Mouse (Mus musculus) fat pad, adult 2 months (tissue): ENCODE measurements around the gene Gpr162.
A peak's percentile ranks its signal among the peaks of the same experiment; 100 is the strongest.
"Not testable (repeated sequence)": the region's sequence is repeated elsewhere in the genome, so short reads cannot be mapped to it uniquely, and the experiment has no call there.

Experiments used
- DNase-seq: peaks from one replicate; pipeline ENCODE4 v3.0.0-alpha.2; 2011; ENCODE audit warnings: low read depth, low spot score; ENCODE audit errors: extremely low read depth

Gene Gpr162

DNA sequence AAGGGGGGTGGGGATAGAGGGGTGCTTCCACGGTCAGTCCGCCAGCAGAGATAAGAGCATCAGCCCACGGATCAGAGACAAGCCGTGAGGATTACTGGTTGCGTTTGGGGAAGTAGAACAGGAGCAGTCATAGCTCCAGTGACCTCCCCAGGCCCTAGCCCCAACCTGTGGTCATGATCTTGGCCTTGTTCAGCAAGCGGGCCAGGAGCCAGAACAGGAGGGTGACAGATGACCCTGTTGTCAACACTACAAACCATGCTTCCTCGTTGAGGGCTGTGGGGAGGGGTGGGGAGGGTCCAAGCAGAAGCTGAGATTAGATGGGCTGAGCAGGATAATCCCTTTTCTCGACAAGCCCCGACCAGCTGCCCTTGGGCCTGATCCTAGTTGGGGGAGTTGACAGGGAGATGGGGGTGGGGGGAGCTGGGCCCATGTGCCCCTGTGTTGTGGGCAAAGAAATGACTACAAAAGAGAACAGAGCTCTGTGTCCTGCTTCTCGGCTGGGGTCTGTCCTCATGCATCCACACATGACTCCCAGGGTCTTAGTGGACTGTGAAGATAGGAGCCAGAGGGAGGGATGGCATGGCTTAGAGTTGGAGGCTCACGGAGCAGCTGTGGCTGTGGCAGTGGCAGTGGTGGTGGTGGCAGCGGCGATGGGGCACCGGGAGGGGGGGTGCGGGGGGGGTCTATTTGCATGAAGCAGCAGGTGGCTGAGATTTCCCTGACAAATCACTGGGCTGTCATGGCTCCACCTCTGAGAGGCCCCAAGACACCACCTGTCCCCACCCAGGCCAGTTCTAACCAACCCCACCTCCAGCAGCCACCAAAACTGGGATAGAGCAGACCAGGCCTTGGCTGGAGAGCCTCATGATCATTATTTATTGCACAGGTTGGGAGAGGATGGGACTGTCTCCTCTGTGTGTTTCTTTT is 23.3 kb downstream of the Gpr162 start, which contains the start of gene Gnb3:
Gene Gnb3 (minus strand): TSS at position 35 of the 927 bp plus-strand sequence.
- no peak for DNase-seq

DNA sequence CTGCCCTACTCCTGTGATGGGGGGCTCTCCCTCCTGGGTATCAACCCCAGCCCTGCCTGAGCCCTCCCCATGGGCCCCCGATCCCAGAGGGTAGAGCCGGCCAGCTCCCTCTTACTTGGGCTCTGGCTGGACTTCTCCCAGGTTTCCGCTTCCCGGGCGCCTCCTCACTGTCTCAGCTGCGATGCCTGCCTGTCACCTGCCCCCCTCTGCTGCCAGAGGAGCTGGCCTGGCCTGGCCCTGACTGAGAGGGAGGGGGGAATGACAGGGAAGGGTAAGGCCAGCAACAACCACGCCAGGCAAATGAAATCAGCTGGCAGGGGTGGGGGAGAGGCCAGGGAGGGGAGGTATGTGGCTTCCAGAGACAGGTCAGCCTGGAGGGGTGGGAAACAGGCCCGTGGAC is 24.0 kb downstream of the Gpr162 start:
- DNase-seq = no peak

- DNase-seq = no peak
These were observed 27.4 kb downstream of the Gpr162 start for GRCm38 (mm10) chr6:124836411-124836810.

- DNase-seq = no peak
These were observed 28.3 kb downstream of the Gpr162 start for GRCm38 (mm10) chr6:124835531-124835930.

DNA sequence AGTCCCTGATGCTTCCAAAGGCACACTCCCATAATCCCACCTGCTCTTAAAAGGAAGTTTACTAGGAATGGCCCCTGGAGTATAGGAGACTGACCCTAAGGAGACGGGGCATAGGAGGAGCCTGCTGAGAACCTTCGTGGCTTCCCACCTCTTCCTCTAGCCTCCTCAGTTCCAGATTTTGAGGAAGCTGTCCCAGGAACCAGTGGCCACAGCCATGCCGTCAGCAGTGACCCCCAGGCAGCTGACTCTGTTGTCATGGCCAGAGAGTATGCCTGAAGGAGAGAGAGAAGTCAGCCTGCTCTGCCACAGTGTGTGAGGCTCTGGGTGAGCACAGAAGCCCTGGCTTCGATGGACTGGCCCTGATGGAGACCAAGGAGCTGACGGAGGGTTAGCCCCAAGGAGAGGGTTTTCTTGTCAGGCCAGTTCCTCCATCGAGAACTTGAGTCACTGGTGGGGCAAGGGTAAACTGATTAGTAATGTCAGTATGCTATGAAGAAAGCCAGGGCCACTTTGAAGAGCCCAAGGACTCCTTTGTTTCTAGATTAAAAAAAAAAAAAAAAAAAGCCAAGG is 29.2 kb downstream of the Gpr162 start:
- DNase-seq = no peak

DNA sequence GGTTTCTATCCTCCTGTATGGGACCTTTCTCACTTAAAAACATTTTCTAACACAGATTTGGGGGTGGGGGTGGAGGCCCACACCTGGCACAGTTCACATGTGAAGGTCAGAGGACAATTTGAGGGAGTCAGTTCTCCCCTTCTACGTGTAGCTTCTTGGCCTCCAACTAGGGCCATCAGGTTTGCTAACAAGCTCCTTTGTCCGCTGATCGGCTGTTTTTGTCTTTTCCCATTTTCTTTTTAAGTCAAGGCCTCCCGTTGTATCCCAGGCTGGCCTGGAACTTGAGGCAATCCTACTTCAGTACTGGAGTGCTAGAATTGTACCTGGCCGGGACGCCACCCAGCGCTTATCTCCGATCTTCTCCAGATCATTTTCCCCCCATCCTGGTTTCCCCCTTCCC is 32.1 kb downstream of the Gpr162 start:
- no peak for DNase-seq

DNA sequence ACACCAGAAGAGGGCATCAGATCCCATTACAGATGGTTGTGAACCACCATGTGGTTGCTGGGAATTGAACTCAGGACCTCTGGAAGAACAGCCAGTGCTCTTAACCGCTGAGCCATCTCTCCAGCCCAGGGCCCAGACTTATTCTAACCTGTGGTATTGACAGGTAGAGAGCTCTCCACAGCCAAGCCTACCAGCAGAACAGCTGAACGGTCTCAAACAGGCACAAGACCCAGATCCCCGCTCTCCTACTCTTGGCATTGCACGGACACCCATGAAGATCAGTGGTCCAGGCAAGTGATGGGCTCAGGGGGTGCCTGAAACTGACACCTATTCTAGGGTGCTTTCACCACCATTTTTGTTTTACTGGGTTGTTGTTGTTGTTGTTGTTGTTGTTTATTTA is 32.6 kb downstream of the Gpr162 start:
- not testable (repeated sequence) for DNase-seq

- DNase-seq = peak; percentile 84
These were observed 33.7 kb downstream of the Gpr162 start for GRCm38 (mm10) chr6:124829799-124830700.

GRCm38 (mm10) chr6:124828868-124829798 is 34.6 kb downstream of the Gpr162 start, which contains the start of the genes Usp5 and Cdca3:
Gene Usp5, minus strand, starts transcription at chr6:124829484.
Gene Cdca3, plus strand, starts transcription at chr6:124829547.
- DNase-seq = peak; percentile 99

DNA sequence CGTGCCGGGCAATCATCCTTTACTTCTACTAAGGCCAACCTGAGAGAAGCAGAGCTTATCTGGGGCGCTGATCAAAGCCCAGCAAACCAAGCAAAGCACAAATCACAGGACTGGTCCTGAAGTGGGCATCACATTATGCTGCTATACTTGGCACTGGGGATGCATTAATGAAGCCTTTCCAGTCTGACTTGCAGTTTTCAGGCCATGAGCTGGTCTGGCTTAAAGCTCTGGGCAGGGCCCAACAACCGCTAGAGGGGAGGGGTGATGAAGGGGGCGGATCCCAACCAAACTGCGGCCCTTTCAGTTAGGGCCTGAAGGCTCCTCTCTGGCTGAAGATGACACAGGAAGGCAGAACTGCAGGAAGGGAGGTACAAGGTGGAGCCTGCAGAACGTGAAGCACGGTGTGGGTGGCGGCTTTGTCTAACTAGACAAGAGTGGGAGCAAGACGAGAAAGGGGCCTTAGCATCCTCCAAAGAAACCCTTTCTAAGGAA is 35.6 kb downstream of the Gpr162 start:
- DNase-seq = no peak

DNA sequence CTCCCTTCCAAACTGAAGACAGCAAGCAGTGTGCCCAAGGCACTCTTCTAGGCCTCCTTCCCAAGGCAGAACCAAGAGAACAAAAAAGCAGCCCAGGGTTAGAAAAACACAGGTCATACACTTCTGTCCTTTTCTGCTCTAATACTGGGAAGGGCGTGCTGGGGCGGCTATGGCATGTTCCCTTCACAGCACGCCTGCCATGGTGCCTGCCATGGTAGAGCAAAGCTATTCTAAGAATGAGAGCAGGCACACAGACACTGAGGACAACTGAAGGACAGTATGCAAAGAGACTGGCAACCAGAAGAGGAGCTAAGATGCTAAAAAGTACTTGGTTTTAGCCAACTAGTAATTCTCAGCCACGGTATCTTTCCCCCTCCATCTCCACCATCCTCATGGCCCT is 41.7 kb downstream of the Gpr162 start:
- DNase-seq = no peak

DNA sequence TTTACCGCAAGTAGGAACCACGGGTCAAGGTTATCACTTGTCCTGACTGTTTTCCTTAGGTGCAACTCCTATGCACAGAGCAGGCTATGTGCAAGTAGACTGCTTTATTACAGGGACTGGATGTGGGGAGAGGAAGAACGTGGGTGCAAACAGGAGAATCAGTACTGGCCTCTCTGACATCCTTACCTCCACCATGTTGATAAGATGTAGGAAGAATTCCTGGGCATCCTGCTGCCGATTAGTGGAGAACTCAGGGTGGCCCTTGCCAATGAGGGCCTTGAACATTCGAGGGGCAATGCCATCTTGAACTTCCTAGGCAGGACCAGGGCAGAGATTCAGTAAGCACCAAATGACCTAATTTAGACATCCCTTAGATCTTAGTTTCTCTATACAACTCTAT is 42.9 kb downstream of the Gpr162 start:
- DNase-seq = no peak

DNA sequence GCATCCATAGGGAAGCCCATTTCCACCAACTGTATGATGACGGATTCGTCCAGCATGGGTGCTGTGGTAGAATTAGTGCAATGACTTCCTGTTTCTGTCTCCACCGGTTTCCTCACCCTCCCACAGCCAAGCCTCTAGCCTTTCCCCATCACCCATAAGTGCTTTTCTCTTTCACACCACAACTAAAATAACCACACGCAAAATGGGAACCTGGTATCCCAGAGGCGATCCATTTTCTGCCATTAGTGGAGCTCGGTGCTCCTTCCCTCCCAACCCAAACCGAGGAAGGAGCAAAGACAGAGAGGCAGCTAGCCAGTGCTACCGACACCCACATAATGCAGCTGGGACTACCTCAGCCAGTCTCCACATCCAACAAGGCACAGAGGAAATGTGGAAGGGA is 45.8 kb downstream of the Gpr162 start:
- no peak for DNase-seq

- DNase-seq = no peak
These were observed 46.2 kb downstream of the Gpr162 start for GRCm38 (mm10) chr6:124817563-124817962.

DNA sequence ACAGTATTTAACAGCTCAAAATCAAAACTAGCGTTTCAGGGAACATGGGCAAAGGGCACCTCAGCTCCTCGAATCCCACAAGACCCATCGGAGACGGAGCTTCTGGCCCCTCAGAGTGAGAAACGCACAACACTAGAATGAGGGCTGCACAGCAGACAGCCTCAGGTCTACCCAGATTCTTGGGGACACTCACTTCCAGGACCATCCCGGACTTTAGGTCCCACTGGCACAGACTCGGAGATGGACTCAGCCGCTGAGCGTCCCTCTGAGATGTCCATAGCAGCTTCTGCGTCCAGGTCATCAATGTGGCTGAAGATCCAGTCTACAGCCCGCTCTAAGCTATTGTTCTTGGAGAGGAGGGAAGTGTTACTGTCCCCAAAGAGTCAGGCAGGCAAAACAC is 46.7 kb downstream of the Gpr162 start:
- no peak for DNase-seq

- DNase-seq = no peak
These were observed 47.2 kb downstream of the Gpr162 start for GRCm38 (mm10) chr6:124816611-124817010.

- DNase-seq = no peak
These were observed 48.7 kb downstream of the Gpr162 start for GRCm38 (mm10) chr6:124814858-124815774.

- no peak for DNase-seq
These were observed 49.3 kb downstream of the Gpr162 start for GRCm38 (mm10) chr6:124814448-124814847.

DNA sequence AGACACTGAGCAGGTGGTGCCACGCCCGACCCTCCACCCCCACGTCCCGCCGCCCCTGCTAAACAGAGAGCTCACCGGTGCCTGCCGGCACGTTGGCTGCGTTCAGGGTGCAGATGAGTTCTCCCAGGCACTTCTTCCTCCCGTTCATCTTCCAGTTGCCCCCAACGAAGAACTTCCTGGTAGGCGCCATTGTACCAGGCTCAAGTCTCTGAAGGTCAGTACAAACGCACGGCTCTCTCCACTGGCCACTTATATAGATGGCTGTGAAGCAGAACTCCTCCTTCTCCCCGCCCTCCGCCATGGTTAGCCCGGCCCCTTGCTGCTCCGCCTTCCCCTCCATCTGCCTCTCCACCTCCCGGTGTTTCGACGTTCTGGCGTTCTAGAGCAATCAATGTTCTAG is 49.9 kb downstream of the Gpr162 start, which contains the start of gene Tpi1:
Gene Tpi1 (minus strand): TSS at position 364 of the 400 bp plus-strand sequence.
- no peak for DNase-seq
